Mouse (Mus musculus): ENCODE measurements around the gene Zglp1. TPM values are rescaled to one million over a fixed set of nuclear protein-coding genes. Genes with fewer than 3 reads are reported as not detected.

Gene Zglp1
- total and polyA plus RNA-seq, 2 experiments, result 0.39 TPM; not detected in 1

DNA sequence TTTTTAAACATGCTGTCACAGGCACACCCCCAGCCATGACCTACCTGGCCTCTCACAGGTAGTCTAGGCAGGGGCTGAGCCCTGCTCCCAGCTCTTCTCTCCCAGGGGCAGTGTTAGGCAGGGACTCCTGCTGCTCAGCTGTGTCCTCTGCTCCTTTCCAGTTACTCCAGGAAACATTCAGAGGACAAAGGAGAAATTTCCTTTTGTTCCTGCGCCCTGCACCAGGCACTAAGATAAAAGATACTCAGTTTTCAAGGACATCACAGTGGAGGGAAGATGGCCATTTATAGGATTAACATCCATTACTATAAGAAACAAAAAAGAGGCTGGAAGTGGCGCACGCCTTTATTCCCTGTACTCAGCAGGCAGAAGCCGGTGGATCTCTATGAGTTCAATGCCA is 29.1 kb upstream of the Zglp1 start:
- peaks cover under 1% of the 10 kb centered on the region for H3K4me1 ChIP-seq (ENCODE audit: control insufficient read depth, insufficient read depth, low read length)
- no peaks in the 10 kb centered on the region for H3K36me3 ChIP-seq (ENCODE audit: control insufficient read depth, insufficient read depth, low read length)
- WGBS, result 89% methylated on average over 4 of the region's 4 CpGs
- peaks cover 2% of the 10 kb centered on the region; the same call in 1 of the 2 replicates for H3K79me2 ChIP-seq (ENCODE audit: control insufficient read depth, insufficient read depth, low read length)
- DNase-seq (ENCODE audit: extremely low read depth, low read depth, low spot score), result no peak
- H3K4me3 ChIP-seq (ENCODE audit: insufficient read depth, low read depth, low read length), result no peak overlapping the region
- TF ChIP-seq CTCF (IDR thresholded peaks at IDR 0.05; ENCODE audit: low read depth, low read length) (no peak), POLR2A (IDR thresholded peaks at IDR 0.05; ENCODE audit: extremely low read depth, insufficient read depth, low read length) (no peak)
- H3K9ac ChIP-seq (ENCODE audit: low read depth, low read length), result no peak overlapping the region
- H3K27ac ChIP-seq (replicated peaks; ENCODE audit: insufficient read depth, low read depth, low read length), result no peak overlapping the region
- H3K27me3 ChIP-seq (ENCODE audit: control insufficient read depth, insufficient read depth, low read length), result no peaks in the 10 kb centered on the region

DNA sequence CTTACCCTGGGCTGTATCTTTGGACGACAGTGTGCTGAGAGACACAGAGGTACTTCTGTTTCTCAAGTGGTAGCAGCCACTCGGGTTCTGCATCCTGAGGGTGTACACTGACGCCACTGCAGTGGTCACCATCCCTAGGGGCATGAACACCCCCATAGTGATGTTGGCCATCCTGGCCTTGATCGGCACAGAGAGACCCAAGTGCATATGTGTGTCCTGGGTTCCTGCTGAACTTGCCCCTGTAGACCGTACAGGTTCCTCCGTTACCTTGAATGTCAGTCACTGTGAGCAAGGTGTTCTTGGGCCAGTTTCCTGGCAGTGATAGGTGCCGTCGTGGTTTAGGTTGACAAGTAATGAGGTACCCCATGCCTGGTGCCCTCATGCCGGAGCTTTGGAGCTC is 26.5 kb upstream of the Zglp1 start:
- peaks cover 2% of the 10 kb centered on the region for H3K36me3 ChIP-seq (ENCODE audit: control insufficient read depth, insufficient read depth, low read length)
- peaks cover 11% of the 10 kb centered on the region for H3K4me1 ChIP-seq (ENCODE audit: control insufficient read depth, insufficient read depth, low read length)
- no peak for TF ChIP-seq POLR2A (IDR thresholded peaks at IDR 0.05; ENCODE audit: extremely low read depth, insufficient read depth, low read length)
- no peak for TF ChIP-seq CTCF (IDR thresholded peaks at IDR 0.05; ENCODE audit: low read depth, low read length)
- WGBS, result 97% methylated on average over 9 of the region's 9 CpGs
- H3K27me3 ChIP-seq (ENCODE audit: control insufficient read depth, insufficient read depth, low read length), result no peaks in the 10 kb centered on the region
- no peak overlapping the region for H3K4me3 ChIP-seq (ENCODE audit: insufficient read depth, low read depth, low read length)
- no peak overlapping the region for H3K9ac ChIP-seq (ENCODE audit: low read depth, low read length)
- H3K79me2 ChIP-seq (ENCODE audit: control insufficient read depth, insufficient read depth, low read length), result peaks cover 23% of the 10 kb centered on the region
- no peak overlapping the region for H3K27ac ChIP-seq (replicated peaks; ENCODE audit: insufficient read depth, low read depth, low read length)
- no peak for DNase-seq (ENCODE audit: extremely low read depth, low read depth, low spot score)

DNA sequence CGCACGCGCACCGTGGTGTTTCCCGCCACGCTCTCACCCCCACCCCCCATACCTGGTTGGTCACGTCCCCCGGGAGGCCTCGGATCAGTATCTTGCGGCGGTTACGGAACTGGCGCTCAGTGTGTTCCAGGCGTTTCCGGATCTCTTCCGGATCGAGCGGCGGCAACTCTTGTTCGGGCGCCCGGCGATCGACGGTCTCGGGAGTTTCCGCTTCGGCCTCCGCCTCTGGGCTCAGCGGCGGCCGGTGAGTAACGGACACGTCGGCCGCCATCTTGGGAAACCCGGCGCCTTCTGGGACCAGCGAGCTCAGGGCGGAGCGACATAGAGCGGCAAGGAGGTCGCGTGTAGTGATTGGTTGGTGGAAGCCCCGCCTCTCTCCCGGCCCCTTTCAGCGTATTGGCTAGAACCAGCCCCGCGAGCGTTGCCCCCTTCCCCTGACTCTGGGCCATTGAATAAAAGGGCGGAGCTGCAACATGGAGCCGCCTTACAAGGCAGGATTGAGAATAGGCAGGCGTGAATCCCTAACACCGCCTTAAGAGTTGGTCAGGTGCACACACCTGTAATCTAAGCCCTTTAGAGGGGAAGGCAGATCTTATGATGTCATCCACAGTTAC is 24.9 kb upstream of the Zglp1 start, which contains the start of the genes Gm38431 and Raver1:
Gm38431 (minus strand) TSS at position 291 of the 614 bp plus-strand sequence.
Raver1 (minus strand) TSS at position 302 of the 614 bp plus-strand sequence.
- DNase-seq (ENCODE audit: extremely low read depth, low read depth, low spot score), result peak; percentile 92
- peaks cover 34% of the 10 kb centered on the region for H3K79me2 ChIP-seq (ENCODE audit: control insufficient read depth, insufficient read depth, low read length)
- under 1% methylated on average over 54 of the region's 54 CpGs for WGBS

DNA sequence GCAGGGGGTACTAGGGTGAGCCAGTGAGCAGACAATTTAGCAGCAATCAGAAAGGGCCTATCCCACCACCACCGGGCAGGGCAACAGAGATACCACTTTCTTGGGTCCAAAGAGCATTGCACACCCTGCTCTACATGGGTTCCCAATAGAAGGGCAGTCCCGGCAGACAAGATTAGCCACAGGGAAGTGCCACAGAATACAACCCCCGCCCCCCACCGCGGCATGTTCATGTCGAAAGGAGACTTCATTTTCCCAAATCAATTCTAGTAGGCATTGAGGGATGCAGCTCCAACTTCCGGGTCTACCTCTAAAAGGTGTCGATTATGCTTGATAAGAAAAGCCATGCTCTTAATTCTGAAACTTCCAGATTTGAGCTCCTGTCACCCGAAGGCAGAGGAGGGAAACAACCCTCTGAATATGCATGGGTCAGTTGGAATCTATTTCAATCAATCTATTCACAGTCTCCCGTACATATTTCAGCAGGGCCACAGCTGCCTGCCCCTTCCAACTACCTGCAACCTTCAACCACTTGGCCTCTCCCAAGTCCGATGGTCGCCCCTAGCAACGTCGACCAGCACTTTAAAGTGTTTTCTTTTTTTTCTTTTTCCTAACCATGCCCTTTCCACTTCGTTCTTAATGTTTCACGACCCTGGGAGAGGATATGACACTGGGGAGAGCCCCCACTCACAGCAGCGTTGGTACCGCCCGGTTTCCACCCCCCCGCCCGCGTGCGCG is 24.2 kb upstream of the Zglp1 start:
- Histone ChIP-seq H3K36me3 (ENCODE audit: control insufficient read depth, insufficient read depth, low read length) (peaks cover 13% of the 10 kb centered on the region), H3K27me3 (ENCODE audit: control insufficient read depth, insufficient read depth, low read length) (no peaks in the 10 kb centered on the region), H3K4me3 (ENCODE audit: insufficient read depth, low read depth, low read length) (peak overlapping the region; percentile 88), H3K4me1 (ENCODE audit: control insufficient read depth, insufficient read depth, low read length) (peaks cover 11% of the 10 kb centered on the region), H3K27ac (replicated peaks; ENCODE audit: insufficient read depth, low read depth, low read length) (peak overlapping the region; percentile 32), H3K9ac (ENCODE audit: low read depth, low read length) (peak overlapping the region; percentile 91), H3K79me2 (ENCODE audit: control insufficient read depth, insufficient read depth, low read length) (peaks cover 38% of the 10 kb centered on the region)
- 1% methylated on average over 24 of the region's 24 CpGs for WGBS
- TF ChIP-seq CTCF (IDR thresholded peaks at IDR 0.05; ENCODE audit: low read depth, low read length) (no peak), POLR2A (IDR thresholded peaks at IDR 0.05; ENCODE audit: extremely low read depth, insufficient read depth, low read length) (no peak)
- no peak for DNase-seq (ENCODE audit: extremely low read depth, low read depth, low spot score)

More for the DNA sequence above, 24.9 kb upstream of the Zglp1 start, which contains the start of the genes Gm38431 and Raver1:
- peak within 1 kb of the TSS; percentile 91 for H3K9ac ChIP-seq (ENCODE audit: low read depth, low read length)
- H3K4me1 ChIP-seq (ENCODE audit: control insufficient read depth, insufficient read depth, low read length), result peaks cover 11% of the 10 kb centered on the region
- TF ChIP-seq POLR2A (IDR thresholded peaks at IDR 0.05; ENCODE audit: extremely low read depth, insufficient read depth, low read length) (peak; percentile 76), CTCF (IDR thresholded peaks at IDR 0.05; ENCODE audit: low read depth, low read length) (no peak)
- H3K36me3 ChIP-seq (ENCODE audit: control insufficient read depth, insufficient read depth, low read length), result peaks cover 8% of the 10 kb centered on the region
- peak within 1 kb of the TSS; percentile 81 for H3K27ac ChIP-seq (replicated peaks; ENCODE audit: insufficient read depth, low read depth, low read length)
- H3K27me3 ChIP-seq (ENCODE audit: control insufficient read depth, insufficient read depth, low read length), result no peaks in the 10 kb centered on the region
- peak within 1 kb of the TSS; percentile 88 for H3K4me3 ChIP-seq (ENCODE audit: insufficient read depth, low read depth, low read length)

- DNase-seq (ENCODE audit: extremely low read depth, low read depth, low spot score), result no peak
- 92% methylated on average over 1 of the region's 1 CpGs for WGBS
- Histone ChIP-seq H3K27me3 (ENCODE audit: control insufficient read depth, insufficient read depth, low read length) (no peaks in the 10 kb centered on the region), H3K27ac (replicated peaks; ENCODE audit: insufficient read depth, low read depth, low read length) (no peak overlapping the region), H3K4me1 (ENCODE audit: control insufficient read depth, insufficient read depth, low read length) (peaks cover 11% of the 10 kb centered on the region), H3K79me2 (ENCODE audit: control insufficient read depth, insufficient read depth, low read length) (peaks cover 38% of the 10 kb centered on the region), H3K9ac (ENCODE audit: low read depth, low read length) (peak overlapping the region; percentile 91), H3K36me3 (ENCODE audit: control insufficient read depth, insufficient read depth, low read length) (peaks cover 17% of the 10 kb centered on the region), H3K4me3 (ENCODE audit: insufficient read depth, low read depth, low read length) (no peak overlapping the region; the same call in 1 of the 2 replicates)
- TF ChIP-seq POLR2A (IDR thresholded peaks at IDR 0.05; ENCODE audit: extremely low read depth, insufficient read depth, low read length) (no peak), CTCF (IDR thresholded peaks at IDR 0.05; ENCODE audit: low read depth, low read length) (no peak)
Measured at GRCm38 (mm10) chr9:21090537-21090936, 23.6 kb upstream of the Zglp1 start.
